ENCODE assay signal across 20 mouse cellular contexts in genomic region chr15:78546060-78546459, GRCm38 (mm10). TPM values are rescaled to one million over a fixed set of nuclear protein-coding genes. Genes with fewer than 3 reads are reported as not detected.
"Had no signal": no experiment of that assay in that cellular context is flagged by ENCODE, and none has a peak within 500 bp of the region (broad histone marks: within the 10 kb centered on the region; RNA-seq: fewer than 3 reads in every experiment).

No protein-coding gene starts in this region.

- H3K36me3 ChIP-seq: midbrain, embryonic 10.5 days; midbrain, embryonic 13.5 days; midbrain, embryonic 15.5 days; neural tube, embryonic 13.5 days; neural tube, embryonic 15.5 days had no signal

- DNase-seq: lung, adult 18-20 months; lung, embryonic 14.5 days; lung, postnatal 10 days; lung, postnatal 4 days; retina, postnatal 1 day; right cerebral cortex, adult 18-20 months; right cerebral cortex, postnatal 25 days; right cerebral cortex, postnatal 4 days; spleen, adult 18-20 months; thymus, adult 18-20 months; thymus, postnatal 14 days; thymus, postnatal 36 days had no signal

- ATAC-seq: midbrain, embryonic 13.5 days; midbrain, embryonic 15.5 days had no signal

- H3K4me2 ChIP-seq: lung, embryonic 14.5 days; midbrain, embryonic 13.5 days; midbrain, embryonic 15.5 days; neural tube, embryonic 13.5 days; neural tube, embryonic 15.5 days had no signal

- H3K27me3 ChIP-seq: midbrain, embryonic 13.5 days; neural tube, embryonic 13.5 days; neural tube, embryonic 15.5 days had no signal

- H3K9ac ChIP-seq: lung, embryonic 14.5 days; midbrain, embryonic 13.5 days; midbrain, embryonic 15.5 days; neural tube, embryonic 13.5 days; neural tube, embryonic 15.5 days had no signal

- H3K4me3 ChIP-seq: midbrain, embryonic 10.5 days; midbrain, embryonic 13.5 days; midbrain, embryonic 15.5 days; myocyte; neural tube, embryonic 13.5 days; neural tube, embryonic 15.5 days had no signal

- H3K27ac ChIP-seq: midbrain, embryonic 10.5 days; midbrain, embryonic 13.5 days; midbrain, embryonic 15.5 days; neural tube, embryonic 13.5 days; neural tube, embryonic 15.5 days had no signal

- H3K9me3 ChIP-seq: neural tube, embryonic 15.5 days had no signal

RNA-seq across cellular contexts. Expression of gene Sstr3, which starts 1.6 kb away (rescaled TPM):
- total RNA-seq: megakaryocyte-erythroid progenitor cell, adult 5-6 weeks had no signal
- polyA plus RNA-seq: myocyte had no signal

RNA-seq across cellular contexts. Expression of gene Rac2, which starts 26.5 kb away (rescaled TPM):
- polyA plus RNA-seq: myocyte had no signal

RNA-seq across cellular contexts. Expression of gene Il2rb, which starts 51.0 kb away (rescaled TPM):
- polyA plus RNA-seq: midbrain, embryonic 10.5 days; midbrain, embryonic 13.5 days; neural tube, embryonic 11.5 days had no signal
